Mouse (Mus musculus): ENCODE results near the gene Tph1.

The Tph1 gene

DNA sequence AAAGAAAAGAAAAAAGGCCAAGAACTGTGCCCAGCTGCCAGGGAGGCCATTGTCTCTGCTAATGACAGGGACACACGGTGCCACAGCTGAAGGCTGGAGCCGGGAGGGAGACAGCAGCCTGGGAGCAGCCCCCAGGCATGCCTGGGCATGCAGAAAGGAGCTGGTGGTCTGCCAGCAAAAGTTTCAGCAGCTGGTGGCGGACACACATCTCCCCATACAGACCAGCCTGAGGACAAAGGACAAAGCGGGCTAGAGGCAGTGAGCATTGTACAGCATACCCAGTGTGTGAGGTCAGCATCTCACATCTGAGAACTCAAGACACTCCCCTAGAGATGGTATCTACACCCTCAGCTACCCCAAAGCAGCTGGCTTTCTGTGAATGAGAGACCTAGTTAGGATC is 70.3 kb downstream of the Tph1 start:
- DNase-seq (ENCODE audit: extremely low spot score, low spot score), result no peak

- no peak for DNase-seq (ENCODE audit: extremely low spot score, low spot score)
Observed at GRCm38 (mm10) chr7:46601097-46601496, 71.2 kb downstream of the Tph1 start.

- no peak for DNase-seq (ENCODE audit: extremely low spot score, low spot score)
Observed at GRCm38 (mm10) chr7:46597006-46597405, 75.3 kb downstream of the Tph1 start.
